Mouse (Mus musculus) lung, postnatal 0 days (tissue): ENCODE results near the gene Rbp4. TPM values are rescaled to one million over a fixed set of nuclear protein-coding genes. Genes with fewer than 3 reads are reported as not detected.
A peak's percentile ranks its signal among the peaks of the same experiment; 100 is the strongest.

Experiments
- ATAC-seq: fragments of 200-750 bp; cut with Nextera tagmentation; 2 replicates; pipeline ENCODE4 v1.8.0; 2017; ENCODE audit warnings: moderate library complexity
- DNase-seq: peaks from one replicate; pipeline ENCODE4 v3.0.0-alpha.2; 2016; ENCODE audit warnings: low spot score
- H3K27ac ChIP-seq: fragments of 300-500 bp; sonication (generic); 2 replicates; pipeline ENCODE4 v1.5.1; 2014; ENCODE audit warnings: antibody characterized with exemption, mild to moderate bottlenecking, low read length, mixed read lengths
- H3K27me3 ChIP-seq: fragments of 300-500 bp; sonication (generic); replicated peaks from 2 replicates; pipeline ENCODE4 v1.6.1; 2014; ENCODE audit warnings: low read length, mixed read lengths; ENCODE audit not compliant: insufficient read depth
- H3K36me3 ChIP-seq: fragments of 300-500 bp; sonication (generic); 2 replicates; pipeline ENCODE4 v1.6.1; 2014; ENCODE audit warnings: low read length, mixed read lengths; ENCODE audit not compliant: insufficient read depth
- H3K4me1 ChIP-seq: fragments of 300-500 bp; sonication (generic); 2 replicates; pipeline ENCODE4 v1.6.1; 2014; ENCODE audit warnings: antibody characterized with exemption, low read depth, low read length, mixed read lengths; ENCODE audit not compliant: insufficient read depth
- H3K4me2 ChIP-seq: fragments of 300-500 bp; sonication (generic); replicated peaks from 2 replicates; pipeline ENCODE4 v1.6.1; 2014; ENCODE audit warnings: low read depth, mild to moderate bottlenecking, low read length, moderate library complexity, mixed read lengths
- H3K4me3 ChIP-seq: fragments of 300-500 bp; sonication (generic); 2 replicates; pipeline ENCODE4 v1.5.1; 2014; ENCODE audit warnings: low read depth, low read length
- H3K9ac ChIP-seq: fragments of 300-500 bp; sonication (generic); replicated peaks from 2 replicates; pipeline ENCODE4 v1.6.1; 2014; ENCODE audit warnings: low read depth, mild to moderate bottlenecking
- H3K9me3 ChIP-seq: fragments of 300-500 bp; sonication (generic); 2 replicates; pipeline ENCODE4 v1.6.1; 2016; ENCODE audit warnings: low read length, mixed read lengths
- CTCF ChIP-seq: IDR thresholded peaks from 2 replicates; pipeline ENCODE4 v1.5.1; 2016; ENCODE audit warnings: antibody characterized with exemption, mild to moderate bottlenecking
- EP300 ChIP-seq: IDR thresholded peaks from 2 replicates; pipeline ENCODE4 v1.6.1; 2016; ENCODE audit warnings: antibody characterized with exemption, mild to moderate bottlenecking, control low read depth
- WGBS: fragments of 180-500 bp; shearing (Covaris S2); extraction: QIAGEN DNeasy Blood & Tissue Kit; methylation state at CpG from one replicate; pipeline ENCODE4 v1.1.7; 2014; 5-methylcytosine and 5-hydroxymethylcytosine counted together
- polyA plus RNA-seq: library from polyadenylated mRNA; unstranded; fragments of >200 nt; fragmentation: Nextera tagmentation; extraction: Ambion mirVana; gene quantifications from 2 replicates; pipeline ENCODE4 v1.2.1, GENCODE M21; 2015

Gene Rbp4
- polyA plus RNA-seq, 1 experiment from 2014 or later = 25.0 TPM

- Histone ChIP-seq H3K4me2 (0 out of 2 replicates have a peak overlapping the region, but pooled peaks have one; percentile 49), H3K4me3 (no peak overlapping the region), H3K9me3 (no peaks in the 10 kb centered on the region), H3K36me3 (no peaks in the 10 kb centered on the region), H3K9ac (no peak overlapping the region), H3K4me1 (no peaks in the 10 kb centered on the region), H3K27ac (no peak overlapping the region), H3K27me3 (peaks cover 17% of the 10 kb centered on the region)
- ATAC-seq (peak; percentile 13; the same call in 1 of the 2 replicates), DNase-seq (peak; percentile 33)
- WGBS = 14% methylated on average over 4 of the region's 4 CpGs
- TF ChIP-seq EP300 (no peak), CTCF (no peak)
Measured at GRCm38 (mm10) chr19:38096231-38096630, 28.9 kb downstream of the Rbp4 start.

GRCm38 (mm10) chr19:38091512-38091985 is 33.5 kb downstream of the Rbp4 start:
- H3K4me3 ChIP-seq = no peak overlapping the region
- DNase-seq = peak; percentile 27
- TF ChIP-seq EP300 = no peak
- TF ChIP-seq CTCF = no peak

GRCm38 (mm10) chr19:38089358-38089757 is 35.7 kb downstream of the Rbp4 start:
- DNase-seq (no peak), ATAC-seq (no peak)
- H3K27ac ChIP-seq = no peak overlapping the region
- H3K27me3 ChIP-seq = no peaks in the 10 kb centered on the region
- no peak overlapping the region for H3K4me3 ChIP-seq
- WGBS = 60% methylated on average over 8 of the region's 8 CpGs
- no peak overlapping the region for H3K4me2 ChIP-seq
- TF ChIP-seq EP300 = no peak
- TF ChIP-seq CTCF = no peak
- no peaks in the 10 kb centered on the region for H3K9me3 ChIP-seq
- no peaks in the 10 kb centered on the region for H3K36me3 ChIP-seq
- no peak overlapping the region for H3K9ac ChIP-seq
- H3K4me1 ChIP-seq = no peaks in the 10 kb centered on the region

More at GRCm38 (mm10) chr19:38091512-38091985, 33.5 kb downstream of the Rbp4 start:
- Histone ChIP-seq H3K9me3 (no peaks in the 10 kb centered on the region), H3K4me1 (no peaks in the 10 kb centered on the region), H3K4me2 (no peak overlapping the region), H3K27me3 (0 out of 2 replicates have a peak, but pooled peaks cover 8% of the 10 kb centered on the region), H3K27ac (no peak overlapping the region), H3K9ac (no peak overlapping the region), H3K36me3 (no peaks in the 10 kb centered on the region)
- WGBS = 42% methylated on average over 4 of the region's 4 CpGs
- peak; percentile 56 for ATAC-seq

DNA sequence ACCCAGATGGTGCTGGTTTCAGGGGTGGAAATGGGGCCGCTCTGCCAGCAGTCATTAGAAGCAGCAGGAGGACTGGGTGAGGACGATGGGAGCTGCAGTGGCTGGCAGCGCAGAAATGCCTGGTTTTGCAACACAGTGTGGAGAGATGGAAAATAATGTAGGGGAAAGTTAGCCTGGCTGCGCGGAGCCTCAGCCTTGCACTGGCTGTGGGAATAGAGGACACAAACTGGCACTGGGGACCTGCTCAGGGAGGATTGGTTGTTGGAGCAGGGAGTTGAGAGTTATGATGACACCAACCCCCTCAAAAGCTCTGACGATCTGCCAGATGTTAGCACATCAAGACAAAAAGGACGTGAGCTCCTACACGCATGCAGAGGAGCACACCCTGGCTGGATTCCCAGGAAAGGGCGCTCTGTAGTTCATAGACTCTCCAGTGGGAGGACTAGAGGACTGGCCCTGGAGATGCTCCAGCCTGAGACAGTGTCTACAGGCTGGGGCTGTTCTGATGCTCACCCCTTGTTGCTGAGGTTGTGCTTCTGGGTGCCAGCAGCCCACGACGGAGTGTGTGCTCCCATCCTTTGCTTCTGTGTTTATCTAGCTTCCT is 38.0 kb downstream of the Rbp4 start:
- TF ChIP-seq CTCF (peak; percentile 73), EP300 (no peak)
- 45% methylated on average over 11 of the region's 11 CpGs for WGBS
- no peaks in the 10 kb centered on the region for H3K4me1 ChIP-seq
- H3K36me3 ChIP-seq = no peaks in the 10 kb centered on the region
- no peak overlapping the region for H3K4me3 ChIP-seq
- no peak overlapping the region for H3K27ac ChIP-seq
- no peak overlapping the region for H3K4me2 ChIP-seq
- no peaks in the 10 kb centered on the region for H3K9me3 ChIP-seq
- no peaks in the 10 kb centered on the region for H3K27me3 ChIP-seq
- H3K9ac ChIP-seq = no peak overlapping the region
- peak; percentile 77 for DNase-seq
- peak; percentile 77 for ATAC-seq

- DNase-seq = no peak
- TF ChIP-seq CTCF (no peak), EP300 (no peak)
- 79% methylated on average over 4 of the region's 4 CpGs for WGBS
Measured at GRCm38 (mm10) chr19:38085841-38086240, 39.2 kb downstream of the Rbp4 start.

DNA sequence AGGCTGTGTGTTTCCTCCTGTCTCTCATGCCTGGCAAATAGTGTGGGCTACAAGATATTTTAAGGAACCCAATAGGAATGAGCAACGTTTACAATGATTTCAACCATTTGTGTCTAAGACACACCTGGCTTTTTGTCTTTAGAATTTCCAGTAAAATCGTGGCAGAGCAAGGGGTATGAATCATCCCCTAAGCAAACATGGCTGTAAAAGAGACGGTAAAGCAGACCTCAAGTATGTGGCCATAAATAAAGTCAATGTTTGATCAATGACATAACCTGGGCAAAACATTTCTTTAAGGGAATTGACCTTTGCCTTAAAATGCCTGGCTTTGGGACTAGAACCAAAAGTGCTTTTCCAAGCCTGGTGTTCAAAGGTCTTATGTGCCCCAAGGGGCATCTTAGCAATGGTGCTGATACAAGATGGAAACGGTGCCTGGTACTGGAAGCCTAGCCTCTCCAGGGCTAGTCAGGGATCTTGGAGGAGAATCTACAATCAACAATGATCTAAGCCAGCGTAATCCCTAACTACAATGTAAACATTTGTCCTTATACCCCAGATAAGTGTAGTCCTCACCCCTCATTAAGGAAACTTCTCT is 42.1 kb downstream of the Rbp4 start:
- H3K4me2 ChIP-seq = no peak overlapping the region
- no peaks in the 10 kb centered on the region for H3K4me1 ChIP-seq
- no peak overlapping the region for H3K4me3 ChIP-seq
- WGBS = 31% methylated on average over 5 of the region's 5 CpGs
- H3K9me3 ChIP-seq = no peaks in the 10 kb centered on the region
- TF ChIP-seq CTCF (no peak), EP300 (no peak)
- H3K36me3 ChIP-seq = no peaks in the 10 kb centered on the region
- no peaks in the 10 kb centered on the region for H3K27me3 ChIP-seq
- DNase-seq (no peak), ATAC-seq (no peak)
- H3K27ac ChIP-seq = no peak overlapping the region
- H3K9ac ChIP-seq = no peak overlapping the region

More at GRCm38 (mm10) chr19:38085841-38086240, 39.2 kb downstream of the Rbp4 start:
- Histone ChIP-seq H3K4me3 (no peak overlapping the region), H3K9me3 (no peaks in the 10 kb centered on the region), H3K27ac (no peak overlapping the region), H3K36me3 (no peaks in the 10 kb centered on the region), H3K9ac (no peak overlapping the region), H3K4me2 (no peak overlapping the region), H3K27me3 (no peaks in the 10 kb centered on the region), H3K4me1 (no peaks in the 10 kb centered on the region)
- ATAC-seq = no peak
